Mouse (Mus musculus) inflammation-experienced regulatory T-cells, adult 6 months (primary cell): ENCODE measurements around the gene Kcnt2. TPM values are rescaled to one million over a fixed set of nuclear protein-coding genes. Genes with fewer than 3 reads are reported as not detected.

Source experiments
- ATAC-seq: one replicate; pipeline ENCODE4 v1.8.0; 2017
- polyA plus RNA-seq, 3 experiments: library from polyadenylated mRNA; unstranded; fragments of 100-300 nt; shearing (Covaris generic); gene quantifications; one replicate each; pipeline ENCODE4 v1.2.1; 2017

The Kcnt2 gene
- polyA plus RNA-seq: not detected

DNA sequence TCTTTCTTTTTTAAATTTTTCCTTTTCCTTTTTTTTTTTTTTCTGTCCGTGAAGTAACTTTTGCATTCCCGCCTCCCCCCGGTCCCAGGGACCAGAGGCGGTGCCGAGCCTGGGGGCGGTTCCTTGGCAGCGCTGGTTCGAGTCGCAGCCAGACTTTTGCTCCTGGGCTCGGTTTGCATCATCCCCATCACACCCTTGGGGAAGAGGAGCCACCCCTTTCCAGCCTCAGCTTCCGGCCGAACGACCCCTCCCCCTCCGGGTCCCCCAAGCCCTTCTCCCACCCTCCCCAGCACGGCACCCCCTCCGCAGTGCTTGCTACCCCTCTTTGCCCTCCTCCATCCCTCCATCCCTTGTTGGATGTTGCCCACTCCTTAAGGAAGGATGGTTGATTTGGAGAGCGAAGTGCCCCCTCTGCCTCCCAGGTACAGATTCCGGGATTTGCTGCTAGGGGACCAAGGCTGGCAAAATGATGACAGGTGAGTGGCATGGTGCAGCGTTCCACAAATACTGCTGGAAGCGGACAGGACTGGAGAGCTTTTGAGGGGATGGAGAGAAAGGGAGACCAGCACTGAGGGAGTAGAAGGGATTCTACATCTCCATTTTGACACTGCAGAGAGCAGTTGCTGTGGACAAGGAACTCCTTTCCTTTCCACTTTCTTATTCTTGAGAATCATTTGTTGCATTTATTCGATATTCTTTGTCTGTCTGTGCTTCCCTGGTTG lies at the start of gene Kcnt2:
TSS of gene Kcnt2 (plus strand) at position 283 of the 722 bp plus-strand sequence.
- no peak for ATAC-seq

DNA sequence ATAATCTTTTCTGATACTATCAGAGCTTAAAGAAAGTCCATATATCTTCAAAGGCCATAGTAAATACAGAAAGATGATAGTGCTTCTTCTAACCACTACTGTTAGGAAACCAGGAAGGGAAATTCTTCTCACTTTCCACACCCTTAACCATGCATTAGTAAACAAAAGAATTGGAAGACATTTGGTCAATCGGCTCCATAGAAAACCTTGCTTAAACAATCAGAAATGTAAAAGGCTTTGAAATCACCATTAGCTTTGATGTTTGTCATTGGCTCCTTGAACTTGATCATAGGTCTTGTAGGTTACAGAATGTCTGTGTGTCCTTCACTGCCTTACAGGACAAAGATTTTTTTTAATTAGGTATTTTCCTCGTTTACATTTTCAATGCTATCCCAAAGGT lies 40.6 kb upstream of the Kcnt2 start:
- ATAC-seq: no peak

DNA sequence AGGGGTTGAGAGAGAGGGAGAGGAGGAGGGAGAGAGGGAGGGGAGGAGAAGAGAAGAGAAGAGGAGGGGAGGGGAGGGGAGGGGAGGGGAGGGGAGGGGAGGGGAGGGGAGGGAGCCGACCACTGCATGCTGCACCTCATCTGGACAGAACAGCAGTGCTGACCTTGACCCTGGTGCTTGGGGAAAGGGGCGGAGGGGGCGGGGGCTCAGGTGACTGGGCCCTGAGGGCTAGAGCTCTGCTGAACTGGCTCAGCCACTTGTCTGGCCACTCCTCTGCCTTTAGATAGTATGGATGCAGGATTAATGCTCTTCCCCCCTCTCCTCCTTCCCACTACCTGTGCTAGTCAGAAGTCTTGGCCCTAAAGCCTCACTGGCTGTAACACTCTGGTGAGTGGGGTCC lies 20.7 kb upstream of the Kcnt2 start:
- no peak for ATAC-seq

DNA sequence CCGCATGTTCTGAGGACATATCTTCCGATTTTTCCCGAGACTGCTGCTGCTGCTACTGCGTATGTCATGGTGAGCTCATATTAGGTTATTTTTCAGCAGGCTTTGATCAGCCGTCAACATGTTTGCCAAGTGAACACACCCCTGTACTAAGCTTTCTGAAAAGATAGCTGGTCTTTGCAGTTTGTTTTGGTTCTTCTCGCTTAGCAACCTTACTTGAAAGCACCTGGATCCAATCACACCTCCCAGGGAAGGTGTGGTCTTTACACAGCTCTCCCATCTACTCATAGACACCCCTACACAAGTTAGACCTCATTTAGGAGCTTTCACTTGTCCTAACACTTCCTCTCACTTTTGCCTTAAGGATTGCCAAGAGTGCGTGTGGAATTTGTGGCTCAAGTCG lies 19.3 kb upstream of the Kcnt2 start:
- no peak for ATAC-seq

DNA sequence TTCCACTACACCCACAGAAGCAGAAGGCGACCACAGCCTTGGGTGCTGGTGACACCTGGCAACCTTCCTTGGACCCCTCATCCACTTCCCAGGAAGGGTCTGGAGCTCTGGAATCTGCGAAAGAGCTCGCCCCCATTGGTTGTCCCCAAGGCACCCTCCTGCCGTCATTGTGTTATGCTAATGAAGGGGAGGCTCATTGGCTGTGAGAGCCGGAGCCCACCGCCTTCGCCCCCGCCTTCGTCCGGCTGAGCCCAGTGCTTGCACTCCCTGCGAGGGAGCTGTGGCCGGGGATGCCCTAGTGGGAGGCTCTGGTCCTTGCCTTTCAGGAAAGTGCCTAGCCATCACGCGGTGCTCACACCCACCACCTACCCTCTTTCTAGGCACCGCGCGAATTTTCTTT lies 493 bp upstream of the Kcnt2 start:
- ATAC-seq: no peak

DNA sequence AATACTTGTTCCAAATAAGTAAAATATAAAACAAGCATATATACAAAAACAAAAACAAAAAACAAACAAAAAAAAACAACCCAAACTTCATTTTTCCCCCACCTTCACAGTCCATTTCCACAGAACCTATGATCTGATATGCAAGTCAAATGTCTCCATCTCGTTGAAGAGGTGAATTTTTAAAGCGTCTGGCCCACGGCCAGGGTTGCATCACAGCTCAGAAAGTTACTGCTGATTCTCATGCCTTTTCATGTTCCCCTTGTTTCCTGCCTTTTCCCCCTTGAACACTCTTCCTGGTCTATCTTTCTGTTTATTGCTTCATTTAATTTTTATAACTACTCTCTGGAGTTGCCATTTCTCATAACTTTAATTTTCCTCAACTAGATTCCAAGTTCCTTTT lies 18.7 kb downstream of the Kcnt2 start:
- no peak for ATAC-seq

DNA sequence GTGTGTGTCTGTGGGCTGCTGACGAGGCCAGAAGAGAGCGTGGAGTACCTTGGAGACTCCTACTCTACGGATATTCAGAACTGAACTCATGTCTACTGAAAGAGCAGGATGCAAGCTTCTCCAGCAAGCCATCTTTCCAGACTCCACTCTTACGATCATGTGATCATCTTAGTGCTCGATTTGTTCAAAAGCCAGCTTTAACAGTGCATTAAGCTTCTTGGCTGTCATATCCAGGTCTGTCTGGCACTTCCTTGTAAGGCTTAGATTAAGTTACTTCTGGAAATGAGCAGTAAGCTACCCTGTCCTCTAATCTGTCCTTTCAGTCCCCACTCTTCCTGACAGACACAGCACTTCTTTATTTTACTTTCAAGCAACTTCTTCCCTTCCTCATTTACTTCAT lies 20.1 kb downstream of the Kcnt2 start:
- no peak for ATAC-seq

DNA sequence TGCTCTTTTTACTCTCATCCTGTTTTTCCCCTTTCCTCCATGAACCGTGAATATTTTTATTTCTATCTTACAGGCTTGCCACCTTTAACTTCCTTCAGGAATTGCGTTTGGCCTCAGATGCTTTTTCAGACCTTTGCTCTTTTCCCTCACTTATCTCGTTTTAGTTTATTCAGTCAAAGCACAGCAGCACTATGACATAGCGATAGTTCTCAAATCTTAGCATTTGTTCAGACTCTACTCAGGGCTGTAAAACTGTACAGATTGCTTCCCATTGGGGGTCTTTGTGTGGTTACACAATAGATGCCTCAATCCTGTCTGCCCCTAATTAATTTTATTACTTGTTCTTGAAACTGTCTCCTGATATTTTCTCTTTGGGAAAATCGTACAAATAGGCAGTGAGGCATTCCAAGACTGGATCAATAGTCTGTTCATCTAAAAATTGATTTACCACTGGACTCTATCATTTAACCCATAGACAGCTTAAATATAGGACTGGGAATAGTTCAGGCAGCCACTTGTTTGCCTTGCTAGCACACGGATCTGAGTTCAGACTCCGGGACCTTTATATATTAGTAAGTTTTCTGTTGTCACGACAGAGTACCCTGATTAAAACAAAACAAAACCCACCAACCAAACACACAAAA lies 20.8 kb downstream of the Kcnt2 start:
- no peak for ATAC-seq

DNA sequence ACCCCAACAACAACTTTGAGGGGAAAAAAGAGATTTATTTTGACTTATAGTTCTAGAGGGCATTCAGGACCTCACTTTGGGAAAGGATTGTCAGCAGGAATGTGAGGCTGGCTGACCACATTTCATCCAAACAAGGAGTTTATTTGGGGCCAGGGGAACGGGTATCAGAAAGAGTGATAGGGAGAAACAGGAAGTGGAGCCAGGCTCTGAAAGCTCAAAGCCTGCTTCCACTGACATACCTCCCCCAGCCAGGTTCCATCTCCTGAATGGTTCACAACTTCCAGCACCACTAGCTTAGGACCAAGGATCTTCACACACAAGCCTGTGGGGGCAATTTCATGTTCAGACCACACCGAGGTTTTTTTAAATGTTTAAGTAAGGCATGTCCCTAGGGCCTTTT lies 21.3 kb downstream of the Kcnt2 start:
- no peak for ATAC-seq

DNA sequence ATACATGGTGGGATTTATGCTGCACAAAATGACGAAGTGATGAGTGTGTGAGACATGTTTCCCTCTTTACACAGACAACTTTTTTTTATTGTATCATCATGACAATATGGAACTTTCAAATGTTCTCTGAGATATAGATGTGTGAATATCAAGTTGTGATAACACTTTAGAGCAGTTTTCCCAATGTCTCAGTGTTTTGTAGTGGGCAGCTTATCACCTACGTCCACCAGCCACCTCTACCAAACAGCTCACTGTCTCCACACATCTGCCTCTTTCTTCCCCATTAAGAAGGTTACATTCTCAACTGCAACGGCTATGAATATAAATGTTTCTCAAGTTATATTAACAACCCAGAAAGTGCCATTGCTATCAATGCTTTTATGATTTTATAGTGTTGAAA lies 27.7 kb downstream of the Kcnt2 start:
- no peak for ATAC-seq

DNA sequence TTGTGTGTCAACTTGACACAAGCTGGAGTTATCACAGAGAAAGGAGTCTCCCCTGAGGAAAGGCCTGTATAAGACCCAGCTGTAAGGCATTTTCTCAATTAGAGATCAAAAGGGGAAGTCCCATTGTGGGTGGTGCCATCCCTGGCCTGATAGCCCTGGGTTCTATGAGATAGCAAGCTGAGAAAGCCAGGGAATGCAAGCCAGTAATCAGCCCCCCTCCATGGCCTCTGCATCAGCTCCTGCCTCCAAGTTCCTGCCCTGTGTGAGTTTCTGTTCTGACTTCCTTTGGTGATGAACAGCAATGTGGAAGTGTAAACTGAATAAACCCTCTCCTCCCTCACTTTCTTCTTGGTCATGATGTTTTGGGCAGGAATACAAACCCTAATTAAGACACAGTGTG lies 29.9 kb downstream of the Kcnt2 start:
- no peak for ATAC-seq

DNA sequence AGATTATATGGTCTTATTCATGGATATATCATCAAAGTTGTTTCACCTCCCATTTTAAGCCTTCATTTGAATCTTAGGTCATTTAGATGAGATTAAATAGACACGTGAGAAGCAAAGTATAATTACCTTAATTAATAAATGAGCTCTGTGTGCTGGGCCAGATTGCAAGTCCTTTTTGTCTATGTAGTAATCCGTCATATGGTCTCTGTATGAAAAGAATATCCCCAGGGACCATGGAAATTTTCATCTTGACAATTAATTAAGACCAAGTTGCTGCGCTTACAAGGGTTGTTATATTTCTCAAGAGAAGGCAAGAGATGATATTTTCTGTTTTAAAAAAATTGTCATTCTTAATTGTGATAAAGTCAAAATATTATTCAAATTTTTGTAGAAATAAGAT lies 47.2 kb downstream of the Kcnt2 start:
- no peak for ATAC-seq

DNA sequence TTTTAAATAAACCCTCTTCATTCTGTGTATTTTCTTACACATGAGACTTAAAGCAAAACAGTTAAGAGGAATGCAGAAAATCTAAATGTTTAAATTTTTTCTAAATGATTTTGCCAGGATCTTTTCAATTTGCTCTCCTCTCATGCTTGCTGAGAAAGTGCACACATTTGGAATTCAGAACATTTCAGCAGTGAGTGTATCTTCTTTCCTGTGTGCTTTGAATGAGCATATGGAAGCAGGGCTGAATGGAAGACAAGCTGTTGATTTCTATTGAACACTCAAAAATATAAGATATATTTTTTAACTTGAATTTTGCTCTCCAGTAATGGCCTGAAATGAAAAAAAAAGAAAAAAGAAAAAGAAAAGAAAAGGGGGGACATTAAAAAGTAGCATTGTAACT lies 49.5 kb downstream of the Kcnt2 start:
- no peak for ATAC-seq

DNA sequence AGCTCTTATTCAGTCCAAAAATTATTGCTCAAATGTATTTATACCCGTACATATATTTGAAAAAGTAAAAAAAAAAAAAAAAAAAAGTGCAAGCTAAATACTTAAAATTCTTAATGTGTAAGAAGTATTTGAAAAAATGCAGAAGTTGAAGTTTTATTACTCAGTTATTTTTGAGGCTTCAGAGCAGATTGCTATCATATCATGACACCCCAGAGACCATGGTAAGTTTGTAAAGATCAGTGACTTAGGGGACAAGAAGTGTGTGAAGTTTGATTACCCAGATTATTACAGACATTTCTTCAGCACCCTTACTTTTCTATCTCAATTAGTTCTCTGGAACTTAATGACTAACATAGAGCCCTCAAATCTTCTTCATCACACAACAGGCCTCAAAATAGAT lies 58.3 kb downstream of the Kcnt2 start:
- ATAC-seq: no peak

DNA sequence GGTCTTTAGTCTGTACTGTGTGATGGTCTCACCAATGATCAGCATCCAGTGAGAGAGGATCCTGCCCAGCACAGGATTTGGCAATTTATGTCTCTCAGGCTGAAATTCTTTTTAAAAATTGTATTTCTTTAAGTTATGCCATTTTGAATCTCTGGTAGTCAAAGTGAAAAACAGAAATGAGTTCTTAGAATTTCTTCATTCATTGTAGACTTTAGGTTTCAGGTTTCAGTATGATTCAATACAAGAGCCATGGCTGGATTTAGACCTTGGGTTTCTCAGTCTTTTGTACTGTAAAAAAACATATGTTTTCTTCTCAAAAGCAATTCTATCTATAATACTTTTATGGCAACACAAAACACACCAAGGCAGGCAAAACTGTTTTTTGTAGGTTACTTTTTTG lies 59.4 kb downstream of the Kcnt2 start:
- ATAC-seq: no peak

DNA sequence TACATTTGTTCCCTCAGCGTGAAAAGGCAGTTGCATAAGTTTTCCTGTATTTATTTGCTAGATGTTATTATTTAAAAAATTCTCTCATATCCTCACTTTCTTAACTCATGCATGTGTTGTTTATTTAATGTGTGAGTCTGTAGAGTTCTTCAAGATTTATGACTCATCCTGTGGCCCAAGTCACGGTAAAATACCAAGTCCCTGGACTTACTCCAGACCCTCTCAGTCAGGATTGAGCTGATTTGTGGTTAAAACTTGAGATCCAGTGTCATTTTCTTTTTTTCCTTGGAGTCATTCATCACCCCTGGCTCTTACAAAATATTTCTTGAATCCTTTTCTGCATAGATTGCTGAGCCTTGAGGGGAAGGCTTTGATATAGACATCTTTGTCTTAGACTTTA lies 60.4 kb downstream of the Kcnt2 start:
- no peak for ATAC-seq

DNA sequence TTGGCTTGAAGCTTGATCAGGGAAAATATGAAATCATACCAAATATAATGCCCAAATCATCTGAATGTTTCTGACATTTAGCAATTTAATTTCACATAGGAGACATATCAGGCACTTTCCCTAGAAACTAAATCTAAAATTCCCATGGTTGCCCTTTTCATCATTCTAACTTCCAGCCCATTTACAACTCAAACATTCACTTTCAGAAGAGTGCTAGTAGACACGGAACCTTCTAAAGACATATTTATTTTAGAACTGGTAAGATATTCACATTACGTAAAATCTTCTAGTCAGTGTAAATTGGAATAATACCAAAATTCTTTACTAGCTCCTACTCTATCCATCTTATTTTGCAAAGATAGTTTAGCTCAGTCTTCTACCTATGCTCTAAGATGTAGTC lies 64.8 kb downstream of the Kcnt2 start:
- no peak for ATAC-seq

DNA sequence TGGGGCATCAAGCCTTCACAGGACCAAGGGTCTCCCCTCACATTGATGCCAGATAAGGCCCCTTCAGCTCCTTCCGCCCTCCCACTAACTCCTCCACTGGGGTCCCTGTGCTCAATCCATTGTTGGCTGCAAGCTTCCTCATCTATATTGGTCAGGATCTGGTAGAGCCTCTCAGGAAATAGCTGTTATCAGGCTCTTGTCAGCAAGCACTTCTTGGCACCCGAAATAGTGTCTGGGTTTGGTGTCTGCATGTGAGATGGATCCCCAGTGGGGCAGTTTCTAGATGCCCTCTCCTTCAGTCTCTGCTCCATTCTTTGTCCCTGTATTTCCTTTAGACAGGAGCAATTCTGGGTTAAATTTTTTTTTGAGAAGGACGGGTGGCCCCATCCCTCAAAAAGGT lies 79.1 kb downstream of the Kcnt2 start:
- no peak for ATAC-seq

DNA sequence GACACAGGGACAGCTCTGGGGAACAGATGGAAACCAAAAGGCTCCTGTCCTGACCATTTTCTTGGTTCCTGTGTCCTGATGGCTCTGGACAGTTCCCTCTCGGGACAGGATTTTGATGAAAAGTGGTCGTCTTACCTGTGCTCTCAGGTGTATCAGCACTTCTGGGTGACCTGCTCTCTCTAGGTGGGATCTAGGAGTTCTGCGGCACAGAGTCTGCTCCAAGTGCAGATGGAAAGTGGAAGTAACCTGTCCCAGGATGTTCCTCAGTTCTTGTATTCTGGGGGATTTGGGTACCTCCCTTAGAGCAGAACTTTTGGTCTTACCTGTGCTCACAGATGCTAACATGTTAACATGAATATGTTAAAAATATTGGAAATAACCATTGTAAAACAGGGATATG lies 80.8 kb downstream of the Kcnt2 start:
- no peak for ATAC-seq

DNA sequence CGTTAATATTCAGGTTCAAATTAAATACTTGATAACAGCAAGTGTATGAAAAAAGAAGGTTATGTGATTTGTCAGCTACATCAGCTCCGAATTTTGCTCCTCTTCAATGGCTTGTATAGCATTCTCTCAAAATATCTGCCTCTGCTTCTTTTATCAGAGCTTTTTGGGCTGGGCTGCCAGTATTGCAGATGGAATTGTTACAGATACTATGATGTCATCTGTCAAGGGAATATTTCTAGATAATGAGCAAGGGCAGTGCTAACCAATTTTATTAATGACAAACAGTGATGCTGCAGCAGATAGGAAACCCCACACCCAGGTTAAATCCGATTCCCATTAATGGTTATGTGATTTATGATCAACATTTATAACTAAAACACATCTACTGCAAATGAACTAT lies 87.7 kb downstream of the Kcnt2 start:
- ATAC-seq: no peak

DNA sequence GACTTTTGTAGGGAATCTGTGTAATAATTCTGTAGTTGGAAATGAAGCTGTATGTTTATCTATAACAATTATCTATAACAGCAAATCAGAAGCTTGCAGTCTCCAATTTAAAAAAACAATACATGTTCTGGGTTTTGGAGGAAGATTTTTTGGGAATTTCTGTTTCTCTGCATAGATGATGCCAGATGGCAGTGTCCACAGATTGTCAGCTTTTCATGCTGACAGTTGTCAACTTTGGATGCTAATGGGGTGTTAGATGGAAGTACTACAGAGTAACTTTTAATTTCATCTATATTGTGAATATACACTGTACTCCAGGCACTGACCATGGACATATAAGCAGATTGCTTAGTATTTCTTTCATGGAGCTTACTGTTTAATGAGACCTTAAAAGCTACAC lies 92.5 kb downstream of the Kcnt2 start:
- no peak for ATAC-seq

DNA sequence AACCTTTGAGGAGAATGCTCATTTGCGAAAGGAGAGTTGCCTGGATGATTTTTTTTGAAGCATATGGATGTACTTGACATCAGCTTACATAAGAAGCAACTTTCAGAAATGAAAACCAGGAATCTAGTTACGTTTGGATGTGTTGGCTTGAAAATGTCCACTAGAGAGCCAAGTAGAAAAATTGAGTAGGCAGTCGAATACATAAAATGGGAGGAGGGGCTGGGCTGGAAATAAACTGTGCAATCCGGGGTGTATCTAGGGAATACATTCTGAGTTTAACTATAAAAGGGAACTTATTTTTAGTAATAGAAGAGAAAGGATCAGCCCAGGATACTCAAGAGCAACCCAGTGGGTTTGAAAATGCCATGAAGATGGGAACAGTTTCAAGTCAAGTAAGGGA lies 93.4 kb downstream of the Kcnt2 start:
- no peak for ATAC-seq

DNA sequence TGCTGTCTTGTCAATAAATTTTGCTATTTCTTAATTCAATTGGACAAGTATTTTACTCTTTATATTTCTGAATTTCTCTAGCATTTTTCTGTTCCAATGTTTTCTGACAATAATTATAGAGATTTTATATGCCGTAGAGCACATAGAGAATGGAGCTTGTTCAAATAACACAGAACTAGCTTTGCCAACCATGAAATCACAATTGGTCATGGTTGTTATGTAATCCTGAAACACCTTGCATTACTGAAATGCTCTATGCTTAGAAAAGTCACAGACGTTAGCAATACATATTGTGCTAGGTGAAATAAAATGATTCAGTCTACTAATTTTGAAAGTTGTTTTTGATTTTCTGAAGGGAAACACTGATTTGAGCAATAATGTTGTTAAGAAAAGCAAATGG lies 118.8 kb downstream of the Kcnt2 start:
- ATAC-seq: no peak

DNA sequence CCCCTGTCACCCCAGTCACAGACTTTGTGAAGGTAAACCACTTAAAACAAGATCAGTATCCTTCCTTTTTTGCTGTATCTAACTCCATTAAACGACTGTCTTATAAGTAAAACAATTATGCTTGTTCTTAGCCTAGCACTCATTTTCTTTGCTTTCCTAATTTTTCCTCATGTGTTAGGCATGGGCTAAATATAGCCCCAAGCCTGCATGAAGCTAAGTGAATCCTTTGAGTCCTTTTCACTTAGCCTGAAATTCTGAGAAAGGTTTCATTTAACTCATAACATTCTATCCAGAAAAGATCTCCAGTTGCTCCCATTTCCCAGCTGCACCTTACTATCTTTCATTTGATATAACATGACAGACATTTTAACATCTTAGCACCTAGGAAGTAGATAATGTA lies 127.6 kb downstream of the Kcnt2 start:
- ATAC-seq: no peak

DNA sequence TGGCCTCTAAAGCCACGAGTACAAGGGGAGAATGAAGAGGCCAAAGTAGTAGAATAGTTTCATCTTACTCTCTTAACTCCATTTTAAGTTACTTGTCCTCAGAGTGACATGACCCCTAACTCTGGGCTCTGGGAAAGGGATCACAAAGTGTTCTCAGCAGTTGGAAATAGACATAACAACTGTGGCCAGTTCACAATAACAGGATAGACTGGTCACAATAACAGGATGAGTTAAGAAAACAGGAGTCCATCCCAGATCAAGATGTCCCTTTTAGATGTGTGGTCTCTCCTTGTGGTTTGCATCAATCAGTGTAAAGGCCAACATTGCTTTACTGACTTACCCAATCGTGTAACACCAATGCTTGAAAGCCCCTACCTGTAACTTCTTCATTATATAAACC lies 132.8 kb downstream of the Kcnt2 start:
- no peak for ATAC-seq
